Mouse (Mus musculus) small intestine, adult 2 months (tissue): ENCODE measurements around the gene Dvl2. TPM values are rescaled to one million over a fixed set of nuclear protein-coding genes. Genes with fewer than 3 reads are reported as not detected.

Source experiments
- H3K27ac ChIP-seq: fragments of 200-500 bp; 2 replicates; pipeline ENCODE4 v1.5.1; 2012; ENCODE audit warnings: low read depth, low read length, control low read depth, inconsistent platforms; ENCODE audit not compliant: insufficient read depth
- H3K27me3 ChIP-seq: fragments of 200-500 bp; 2 replicates; pipeline ENCODE4 v1.6.1; 2012; ENCODE audit warnings: mild to moderate bottlenecking, moderate library complexity, low read length, inconsistent platforms; ENCODE audit not compliant: control insufficient read depth, insufficient read depth
- H3K36me3 ChIP-seq: fragments of 200-500 bp; 2 replicates; pipeline ENCODE4 v1.6.1; 2012; ENCODE audit warnings: mild to moderate bottlenecking, low read length, control low read depth, inconsistent platforms; ENCODE audit not compliant: control insufficient read depth, insufficient read depth
- H3K4me1 ChIP-seq: fragments of 200-500 bp; 2 replicates; pipeline ENCODE4 v1.6.1; 2012; ENCODE audit warnings: low read length, inconsistent platforms, mixed read lengths; ENCODE audit not compliant: control insufficient read depth, insufficient read depth, insufficient read length
- H3K4me3 ChIP-seq: fragments of 200-500 bp; 2 replicates; pipeline ENCODE4 v1.5.1; 2012; ENCODE audit warnings: low read depth, mild to moderate bottlenecking, control low read depth, inconsistent platforms, low read length, moderate library complexity
- CTCF ChIP-seq: fragments of 200-500 bp; IDR thresholded peaks from 2 replicates; pipeline ENCODE4 v1.5.1; 2012; ENCODE audit warnings: low read depth, mild to moderate bottlenecking, control low read depth, inconsistent platforms, low read length, moderate library complexity, mixed read lengths; ENCODE audit not compliant: insufficient replicate concordance, insufficient read length; ENCODE audit errors: extremely low read depth
- POLR2A ChIP-seq: fragments of 200-500 bp; IDR thresholded peaks from 2 replicates; pipeline ENCODE4 v1.6.1; 2012; ENCODE audit warnings: low read depth, mild to moderate bottlenecking, control low read depth, inconsistent platforms, low read length, moderate library complexity
- WGBS: fragments of 180-500 bp; shearing (Covaris S2); methylation state at CpG from one replicate; pipeline ENCODE4 v1.1.7; 2018; 5-methylcytosine and 5-hydroxymethylcytosine counted together
- polyA plus RNA-seq: library from polyadenylated mRNA; depleted of rRNA; stranded (reverse); fragments of >200 nt; gene quantifications from 2 replicates; pipeline ENCODE4 v1.2.3, GENCODE M21; 2012

Gene Dvl2
- polyA plus RNA-seq, 1 experiment, result 7.4 TPM

- H3K4me1 ChIP-seq, result peaks cover 8% of the 10 kb centered on the region; the same call in 1 of the 2 replicates
- no peak for TF ChIP-seq CTCF
- no peak for TF ChIP-seq POLR2A
- H3K27ac ChIP-seq, result peak within 1 kb of the TSS; percentile 51
- H3K4me3 ChIP-seq, result peak within 1 kb of the TSS; percentile 87
- peaks cover 26% of the 10 kb centered on the region for H3K36me3 ChIP-seq
- no peaks in the 10 kb centered on the region for H3K27me3 ChIP-seq
- WGBS, result 41% methylated on average over 8 of the region's 8 CpGs
Measured at GRCm38 (mm10) chr11:69982225-69982624, 18.2 kb upstream of the Dvl2 start, which contains the start of gene Elp5. Elp5 (minus strand) TSS chr11:69982517.

GRCm38 (mm10) chr11:69982877-69983276 is 17.5 kb upstream of the Dvl2 start:
- TF ChIP-seq POLR2A, result no peak
- TF ChIP-seq CTCF, result no peak
- peaks cover 8% of the 10 kb centered on the region; the same call in 1 of the 2 replicates for H3K4me1 ChIP-seq
- H3K36me3 ChIP-seq, result peaks cover 24% of the 10 kb centered on the region
- H3K4me3 ChIP-seq, result no peak overlapping the region
- H3K27ac ChIP-seq, result no peak overlapping the region
- no peaks in the 10 kb centered on the region for H3K27me3 ChIP-seq
- WGBS, result 28% methylated on average over 5 of the region's 5 CpGs

GRCm38 (mm10) chr11:69983377-69983776 is 17.0 kb upstream of the Dvl2 start:
- WGBS, result 77% methylated on average over 4 of the region's 4 CpGs
- TF ChIP-seq POLR2A (no peak), CTCF (no peak)
- Histone ChIP-seq H3K4me1 (peaks cover 8% of the 10 kb centered on the region; the same call in 1 of the 2 replicates), H3K27me3 (no peaks in the 10 kb centered on the region), H3K27ac (no peak overlapping the region), H3K4me3 (no peak overlapping the region), H3K36me3 (peaks cover 26% of the 10 kb centered on the region)

GRCm38 (mm10) chr11:69984431-69984830 is 16.0 kb upstream of the Dvl2 start:
- TF ChIP-seq CTCF (no peak), POLR2A (no peak)
- Histone ChIP-seq H3K36me3 (peaks cover 36% of the 10 kb centered on the region), H3K4me3 (no peak overlapping the region), H3K27ac (no peak overlapping the region), H3K27me3 (no peaks in the 10 kb centered on the region), H3K4me1 (peaks cover 8% of the 10 kb centered on the region; the same call in 1 of the 2 replicates)
- 87% methylated on average over 8 of the region's 8 CpGs for WGBS

GRCm38 (mm10) chr11:69989949-69990348 is 10.4 kb upstream of the Dvl2 start:
- TF ChIP-seq CTCF, result no peak
- TF ChIP-seq POLR2A, result no peak

GRCm38 (mm10) chr11:69990850-69991691 is 9.3 kb upstream of the Dvl2 start, which contains the start of gene Gabarap:
Gabarap (plus strand) TSS chr11:69991143.
- H3K27ac ChIP-seq, result peak within 1 kb of the TSS; percentile 99
- under 1% methylated on average over 40 of the region's 40 CpGs for WGBS
- peak; percentile 64; the same call in 1 of the 2 replicates for TF ChIP-seq POLR2A
- no peak for TF ChIP-seq CTCF
- H3K36me3 ChIP-seq, result peaks cover 47% of the 10 kb centered on the region
- peak within 1 kb of the TSS; percentile 86 for H3K4me3 ChIP-seq
- no peaks in the 10 kb centered on the region for H3K27me3 ChIP-seq
- H3K4me1 ChIP-seq, result peaks cover 5% of the 10 kb centered on the region

More at GRCm38 (mm10) chr11:69989949-69990348, 10.4 kb upstream of the Dvl2 start:
- Histone ChIP-seq H3K36me3 (peaks cover 53% of the 10 kb centered on the region), H3K4me1 (peaks cover 5% of the 10 kb centered on the region), H3K27me3 (no peaks in the 10 kb centered on the region), H3K4me3 (no peak overlapping the region), H3K27ac (0 out of 2 replicates have a peak overlapping the region, but pooled peaks have one; percentile 15)
- WGBS, result 91% methylated on average over 8 of the region's 8 CpGs

GRCm38 (mm10) chr11:69991711-69992110 is 8.7 kb upstream of the Dvl2 start:
- peaks cover 42% of the 10 kb centered on the region for H3K36me3 ChIP-seq
- no peaks in the 10 kb centered on the region for H3K27me3 ChIP-seq
- peak overlapping the region; percentile 86 for H3K4me3 ChIP-seq
- WGBS, result under 1% methylated on average over 15 of the region's 15 CpGs
- peak overlapping the region; percentile 96 for H3K27ac ChIP-seq
- peaks cover 5% of the 10 kb centered on the region for H3K4me1 ChIP-seq
- TF ChIP-seq POLR2A (no peak), CTCF (no peak)
